Mouse (Mus musculus): ENCODE data around the gene Inhba. TPM values are rescaled to one million over a fixed set of nuclear protein-coding genes. Genes with fewer than 3 reads are reported as not detected.

The Inhba gene
- polyA plus RNA-seq, 1 experiment from 2014 or later, result 0.84 TPM

DNA sequence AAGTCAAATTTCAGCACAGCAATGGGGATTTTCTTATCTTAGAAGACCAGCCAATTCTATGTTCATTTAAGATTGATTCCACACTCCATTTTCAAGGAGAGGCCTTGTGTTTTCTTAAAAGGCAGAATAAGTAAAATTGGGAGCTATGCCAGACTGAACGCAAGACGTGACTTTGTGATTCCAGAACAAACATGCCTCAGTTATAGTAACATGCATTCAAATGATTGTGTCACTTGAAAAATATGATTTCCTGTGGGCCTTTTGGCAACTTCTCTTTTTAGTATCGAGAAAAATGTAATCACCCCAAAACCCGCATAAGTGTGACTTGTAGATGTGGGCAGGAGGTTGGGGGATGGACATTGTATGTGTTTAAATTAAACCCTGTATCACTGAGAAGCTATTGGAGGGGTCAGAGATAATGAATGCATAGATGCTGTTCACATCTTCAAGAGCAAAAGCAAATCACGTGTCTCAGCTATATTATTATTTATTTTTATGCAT lies 19.0 kb downstream of the Inhba start:
- Histone ChIP-seq H3K36me3 (no peaks in the 10 kb centered on the region), H3K9ac (no peak overlapping the region), H3K27me3 (no peaks in the 10 kb centered on the region), H3K4me2 (no peak overlapping the region), H3K9me3 (no peaks in the 10 kb centered on the region), H3K27ac (replicated peaks) (no peak overlapping the region), H3K4me3 (no peak overlapping the region), H3K4me1 (replicated peaks) (no peaks in the 10 kb centered on the region)
- WGBS, result 81% methylated on average over 5 of the region's 5 CpGs
- no peak for ATAC-seq (ENCODE audit: low read depth)

GRCm38 (mm10) chr13:16032425-16032824 lies 20.8 kb downstream of the Inhba start:
- no peak overlapping the region for H3K27ac ChIP-seq (replicated peaks)
- no peaks in the 10 kb centered on the region for H3K4me1 ChIP-seq (replicated peaks)
- H3K4me2 ChIP-seq, result no peak overlapping the region
- ATAC-seq (ENCODE audit: low read depth), result no peak
- H3K4me3 ChIP-seq, result no peak overlapping the region
- no peaks in the 10 kb centered on the region for H3K36me3 ChIP-seq
- H3K9me3 ChIP-seq, result no peaks in the 10 kb centered on the region
- H3K9ac ChIP-seq, result no peak overlapping the region
- no peaks in the 10 kb centered on the region for H3K27me3 ChIP-seq

GRCm38 (mm10) chr13:16032935-16033592 lies 21.4 kb downstream of the Inhba start:
- H3K9ac ChIP-seq, result no peak overlapping the region
- WGBS, result 27% methylated on average over 6 of the region's 6 CpGs
- no peaks in the 10 kb centered on the region for H3K36me3 ChIP-seq
- H3K27me3 ChIP-seq, result no peaks in the 10 kb centered on the region
- H3K4me2 ChIP-seq, result no peak overlapping the region
- H3K4me3 ChIP-seq, result no peak overlapping the region
- no peak for ATAC-seq (ENCODE audit: low read depth)
- no peak overlapping the region for H3K27ac ChIP-seq (replicated peaks)
- H3K9me3 ChIP-seq, result no peaks in the 10 kb centered on the region
- H3K4me1 ChIP-seq (replicated peaks), result no peaks in the 10 kb centered on the region

GRCm38 (mm10) chr13:16069079-16069478 lies 57.4 kb downstream of the Inhba start:
- no peak overlapping the region for H3K4me2 ChIP-seq
- WGBS, result 88% methylated on average over 2 of the region's 2 CpGs

DNA sequence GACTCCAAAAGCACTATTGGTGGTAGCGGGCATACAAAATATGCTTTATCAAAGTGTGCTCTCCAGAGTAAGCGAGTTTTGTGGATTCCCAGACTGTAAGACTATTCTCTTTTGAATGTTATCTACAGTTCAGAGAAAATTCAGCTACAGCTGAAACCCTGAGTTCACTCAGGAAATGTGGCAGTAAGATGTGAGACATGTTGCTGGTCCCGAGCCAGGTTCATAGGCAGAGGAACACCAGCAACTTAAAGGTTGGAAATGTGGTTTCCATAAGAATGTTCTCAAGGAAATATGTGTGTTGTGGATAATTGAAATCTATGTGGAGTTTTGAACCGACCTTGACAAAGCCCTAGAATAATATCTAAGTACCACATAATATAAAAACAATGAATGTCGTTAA lies 65.6 kb downstream of the Inhba start:
- no peaks in the 10 kb centered on the region for H3K27me3 ChIP-seq
- H3K4me3 ChIP-seq, result no peak overlapping the region
- H3K4me2 ChIP-seq, result no peak overlapping the region
- WGBS, result 82% methylated on average over 5 of the region's 5 CpGs
- no peaks in the 10 kb centered on the region for H3K36me3 ChIP-seq
- H3K4me1 ChIP-seq (replicated peaks), result no peaks in the 10 kb centered on the region
- no peaks in the 10 kb centered on the region for H3K9me3 ChIP-seq
- no peak for ATAC-seq (ENCODE audit: low read depth)
- no peak overlapping the region for H3K27ac ChIP-seq (replicated peaks)
- no peak overlapping the region for H3K9ac ChIP-seq

More at GRCm38 (mm10) chr13:16069079-16069478, 57.4 kb downstream of the Inhba start:
- Histone ChIP-seq H3K27ac (replicated peaks) (no peak overlapping the region), H3K9me3 (no peaks in the 10 kb centered on the region), H3K9ac (no peak overlapping the region), H3K27me3 (no peaks in the 10 kb centered on the region), H3K4me1 (replicated peaks) (no peaks in the 10 kb centered on the region), H3K36me3 (no peaks in the 10 kb centered on the region), H3K4me3 (no peak overlapping the region)
- ATAC-seq (ENCODE audit: low read depth), result no peak

GRCm38 (mm10) chr13:16078216-16078731 lies 66.6 kb downstream of the Inhba start:
- WGBS, result 86% methylated on average over 7 of the region's 7 CpGs
- H3K9me3 ChIP-seq, result no peaks in the 10 kb centered on the region
- no peak for ATAC-seq (ENCODE audit: low read depth)
- no peak overlapping the region for H3K27ac ChIP-seq (replicated peaks)
- H3K27me3 ChIP-seq, result no peaks in the 10 kb centered on the region
- H3K4me3 ChIP-seq, result no peak overlapping the region
- no peaks in the 10 kb centered on the region for H3K4me1 ChIP-seq (replicated peaks)
- H3K9ac ChIP-seq, result no peak overlapping the region
- H3K4me2 ChIP-seq, result no peak overlapping the region
- H3K36me3 ChIP-seq, result no peaks in the 10 kb centered on the region

- Histone ChIP-seq H3K27ac (replicated peaks) (no peak overlapping the region), H3K36me3 (no peaks in the 10 kb centered on the region), H3K4me2 (no peak overlapping the region), H3K9me3 (no peaks in the 10 kb centered on the region), H3K9ac (no peak overlapping the region), H3K4me1 (replicated peaks) (no peaks in the 10 kb centered on the region), H3K4me3 (no peak overlapping the region), H3K27me3 (no peaks in the 10 kb centered on the region)
- no peak for ATAC-seq (ENCODE audit: low read depth)
- WGBS, result 62% methylated on average over 2 of the region's 2 CpGs
Observed at GRCm38 (mm10) chr13:16080205-16080604, 68.6 kb downstream of the Inhba start.

All from neural tube, embryonic 13.5 days (tissue).